Mouse (Mus musculus): ENCODE measurements around the gene Cd101. TPM values are rescaled to one million over a fixed set of nuclear protein-coding genes. Genes with fewer than 3 reads are reported as not detected.

Cd101 gene
- polyA plus RNA-seq, 1 experiment from 2014 or later, result 0.23 TPM

- 89% methylated on average over 3 of the region's 3 CpGs for WGBS
- Histone ChIP-seq H3K36me3 (no peaks in the 10 kb centered on the region), H3K4me3 (no peak overlapping the region), H3K27me3 (no peaks in the 10 kb centered on the region), H3K4me2 (no peak overlapping the region), H3K9me3 (no peaks in the 10 kb centered on the region), H3K4me1 (peaks cover 10% of the 10 kb centered on the region; the same call in 1 of the 2 replicates), H3K9ac (no peak overlapping the region), H3K27ac (no peak overlapping the region)
- ATAC-seq (ENCODE audit: insufficient number of reproducible peaks, low FRiP score, low TSS enrichment, low read depth), result no peak
Measured at GRCm38 (mm10) chr3:101013536-101013935, 15.8 kb downstream of the Cd101 start.

GRCm38 (mm10) chr3:101013005-101013404 is 16.4 kb downstream of the Cd101 start:
- Histone ChIP-seq H3K27me3 (no peaks in the 10 kb centered on the region), H3K9me3 (no peaks in the 10 kb centered on the region), H3K4me3 (no peak overlapping the region), H3K4me2 (no peak overlapping the region), H3K36me3 (no peaks in the 10 kb centered on the region), H3K4me1 (peaks cover 10% of the 10 kb centered on the region; the same call in 1 of the 2 replicates), H3K27ac (no peak overlapping the region), H3K9ac (no peak overlapping the region)
- WGBS, result 94% methylated on average over 10 of the region's 10 CpGs
- no peak for ATAC-seq (ENCODE audit: insufficient number of reproducible peaks, low FRiP score, low TSS enrichment, low read depth)

- no peak overlapping the region for H3K27ac ChIP-seq
- H3K9ac ChIP-seq, result no peak overlapping the region
- H3K4me1 ChIP-seq, result peaks cover 10% of the 10 kb centered on the region; the same call in 1 of the 2 replicates
- H3K36me3 ChIP-seq, result no peaks in the 10 kb centered on the region
- no peaks in the 10 kb centered on the region for H3K27me3 ChIP-seq
- H3K4me3 ChIP-seq, result no peak overlapping the region
- no peaks in the 10 kb centered on the region for H3K9me3 ChIP-seq
- WGBS, result 78% methylated on average over 8 of the region's 8 CpGs
- no peak overlapping the region for H3K4me2 ChIP-seq
- no peak for ATAC-seq (ENCODE audit: insufficient number of reproducible peaks, low FRiP score, low TSS enrichment, low read depth)
Measured at GRCm38 (mm10) chr3:101012597-101012996, 16.8 kb downstream of the Cd101 start.

GRCm38 (mm10) chr3:101012131-101012571 is 17.2 kb downstream of the Cd101 start:
- Histone ChIP-seq H3K36me3 (no peaks in the 10 kb centered on the region), H3K27ac (no peak overlapping the region), H3K4me2 (no peak overlapping the region), H3K9me3 (no peaks in the 10 kb centered on the region), H3K9ac (no peak overlapping the region), H3K4me3 (no peak overlapping the region), H3K27me3 (no peaks in the 10 kb centered on the region), H3K4me1 (peaks cover 13% of the 10 kb centered on the region; the same call in 1 of the 2 replicates)
- ATAC-seq (ENCODE audit: insufficient number of reproducible peaks, low FRiP score, low TSS enrichment, low read depth), result no peak
- WGBS, result 44% methylated on average over 10 of the region's 10 CpGs

- Histone ChIP-seq H3K27me3 (no peaks in the 10 kb centered on the region), H3K9me3 (no peaks in the 10 kb centered on the region), H3K4me3 (no peak overlapping the region), H3K27ac (no peak overlapping the region), H3K36me3 (no peaks in the 10 kb centered on the region), H3K9ac (no peak overlapping the region), H3K4me1 (peaks cover 19% of the 10 kb centered on the region; the same call in 1 of the 2 replicates), H3K4me2 (no peak overlapping the region)
- ATAC-seq (ENCODE audit: insufficient number of reproducible peaks, low FRiP score, low TSS enrichment, low read depth), result no peak
- WGBS, result 49% methylated on average over 5 of the region's 5 CpGs
Measured at GRCm38 (mm10) chr3:101011203-101011600, 18.2 kb downstream of the Cd101 start.

- Histone ChIP-seq H3K27ac (no peak overlapping the region), H3K9me3 (no peaks in the 10 kb centered on the region), H3K36me3 (no peaks in the 10 kb centered on the region), H3K4me3 (no peak overlapping the region), H3K4me1 (peaks cover 19% of the 10 kb centered on the region; the same call in 1 of the 2 replicates), H3K9ac (no peak overlapping the region), H3K4me2 (no peak overlapping the region), H3K27me3 (no peaks in the 10 kb centered on the region)
- ATAC-seq (ENCODE audit: insufficient number of reproducible peaks, low FRiP score, low TSS enrichment, low read depth), result no peak; the same call in 1 of the 2 replicates
- WGBS, result 77% methylated on average over 4 of the region's 4 CpGs
Measured at GRCm38 (mm10) chr3:101010589-101011202, 18.7 kb downstream of the Cd101 start.

- WGBS, result 49% methylated on average over 5 of the region's 5 CpGs
- Histone ChIP-seq H3K9ac (no peak overlapping the region), H3K9me3 (no peaks in the 10 kb centered on the region), H3K4me2 (no peak overlapping the region), H3K36me3 (no peaks in the 10 kb centered on the region), H3K4me1 (peaks cover 14% of the 10 kb centered on the region; the same call in 1 of the 2 replicates), H3K27me3 (no peaks in the 10 kb centered on the region), H3K4me3 (no peak overlapping the region), H3K27ac (no peak overlapping the region)
- ATAC-seq (ENCODE audit: insufficient number of reproducible peaks, low FRiP score, low TSS enrichment, low read depth), result no peak
Measured at GRCm38 (mm10) chr3:101007112-101007782, 22.1 kb downstream of the Cd101 start.

GRCm38 (mm10) chr3:101005392-101005791 is 24.0 kb downstream of the Cd101 start:
- Histone ChIP-seq H3K4me2 (no peak overlapping the region), H3K9me3 (no peaks in the 10 kb centered on the region), H3K4me3 (no peak overlapping the region), H3K9ac (no peak overlapping the region), H3K36me3 (no peaks in the 10 kb centered on the region), H3K27me3 (no peaks in the 10 kb centered on the region), H3K4me1 (peaks cover 12% of the 10 kb centered on the region; the same call in 1 of the 2 replicates), H3K27ac (no peak overlapping the region)
- WGBS, result 45% methylated on average over 6 of the region's 6 CpGs
- ATAC-seq (ENCODE audit: insufficient number of reproducible peaks, low FRiP score, low TSS enrichment, low read depth), result no peak

GRCm38 (mm10) chr3:101003575-101004356 is 25.6 kb downstream of the Cd101 start:
- H3K27me3 ChIP-seq, result no peaks in the 10 kb centered on the region
- WGBS, result 79% methylated on average over 15 of the region's 15 CpGs
- no peak for ATAC-seq (ENCODE audit: insufficient number of reproducible peaks, low FRiP score, low TSS enrichment, low read depth)

GRCm38 (mm10) chr3:100999732-101000131 is 29.6 kb downstream of the Cd101 start:
- no peak overlapping the region for H3K4me3 ChIP-seq
- H3K9ac ChIP-seq, result no peak overlapping the region
- no peak overlapping the region for H3K27ac ChIP-seq
- H3K9me3 ChIP-seq, result no peaks in the 10 kb centered on the region
- H3K4me1 ChIP-seq, result peaks cover 13% of the 10 kb centered on the region
- no peak overlapping the region for H3K4me2 ChIP-seq
- 47% methylated on average over 2 of the region's 2 CpGs for WGBS
- no peaks in the 10 kb centered on the region for H3K27me3 ChIP-seq
- no peaks in the 10 kb centered on the region for H3K36me3 ChIP-seq
- ATAC-seq (ENCODE audit: insufficient number of reproducible peaks, low FRiP score, low TSS enrichment, low read depth), result no peak

More at GRCm38 (mm10) chr3:101003575-101004356, 25.6 kb downstream of the Cd101 start:
- Histone ChIP-seq H3K36me3 (no peaks in the 10 kb centered on the region), H3K9me3 (no peaks in the 10 kb centered on the region), H3K9ac (no peak overlapping the region), H3K4me3 (no peak overlapping the region), H3K4me2 (no peak overlapping the region), H3K4me1 (peaks cover 16% of the 10 kb centered on the region; the same call in 1 of the 2 replicates), H3K27ac (no peak overlapping the region)

GRCm38 (mm10) chr3:100998904-100999340 is 30.4 kb downstream of the Cd101 start:
- H3K27ac ChIP-seq, result no peak overlapping the region
- H3K9me3 ChIP-seq, result no peaks in the 10 kb centered on the region
- H3K27me3 ChIP-seq, result no peaks in the 10 kb centered on the region
- no peak for ATAC-seq (ENCODE audit: insufficient number of reproducible peaks, low FRiP score, low TSS enrichment, low read depth)
- no peak overlapping the region for H3K4me2 ChIP-seq
- no peak overlapping the region for H3K9ac ChIP-seq
- WGBS, result 16% methylated on average over 6 of the region's 6 CpGs
- H3K36me3 ChIP-seq, result no peaks in the 10 kb centered on the region
- H3K4me1 ChIP-seq, result peaks cover 13% of the 10 kb centered on the region
- no peak overlapping the region for H3K4me3 ChIP-seq

Measured in limb, embryonic 15.5 days (tissue).